Mouse (Mus musculus) brain, embryonic 14.5 days (tissue): ENCODE results near the gene Poll.

Source experiments
- CTCF ChIP-seq: fragments of 200-500 bp; IDR thresholded peaks from 2 replicates; pipeline ENCODE4 v1.5.1; 2012; ENCODE audit warnings: inconsistent platforms, mild to moderate bottlenecking, moderate library complexity, borderline replicate concordance; ENCODE audit not compliant: insufficient read depth, insufficient read length; ENCODE audit errors: extremely low read depth
- POLR2A ChIP-seq: fragments of 200-500 bp; IDR thresholded peaks from 2 replicates; pipeline ENCODE4 v1.6.1; 2012; ENCODE audit warnings: mild to moderate bottlenecking, inconsistent platforms, borderline replicate concordance; ENCODE audit not compliant: poor library complexity, insufficient read depth, insufficient read length, severe bottlenecking; ENCODE audit errors: extremely low read depth

DNA sequence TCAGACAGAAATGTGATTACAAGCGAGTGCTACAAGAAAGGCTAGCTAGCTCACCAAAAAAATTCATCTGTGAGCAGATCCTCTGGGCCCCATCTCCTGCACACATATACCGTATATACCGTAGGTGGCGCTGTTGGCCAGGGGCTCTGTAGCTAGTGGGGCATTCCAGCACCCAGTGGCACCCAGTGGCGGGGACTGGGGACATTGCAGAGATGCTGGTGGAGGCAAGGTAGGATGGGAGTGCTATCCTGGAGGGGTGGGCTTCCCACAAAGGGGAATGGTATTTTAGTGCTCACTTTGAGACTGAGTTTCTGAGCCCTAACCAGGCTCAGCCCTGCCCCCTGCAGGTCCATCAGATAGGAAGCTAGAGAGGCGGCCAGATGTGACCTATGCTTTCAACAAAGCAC is 13.5 kb upstream of the Poll start:
- TF ChIP-seq CTCF = peak; percentile 62
- TF ChIP-seq POLR2A = no peak
